Mouse (Mus musculus): ENCODE data around the gene Clca2.
"Not testable (repeated sequence)": the region's sequence is repeated elsewhere in the genome, so short reads cannot be mapped to it uniquely, and the experiment has no call there.

Gene Clca2

GRCm38 (mm10) chr3:145086180-145086579 lies 13.1 kb downstream of the Clca2 start:
- no peak for DNase-seq (ENCODE audit: low spot score in 2 of 2)

- DNase-seq (ENCODE audit: low spot score in 2 of 2): no peak
Observed at GRCm38 (mm10) chr3:145083081-145083480, 16.2 kb downstream of the Clca2 start.

- DNase-seq (ENCODE audit: low spot score in 2 of 2): no peak
Observed at GRCm38 (mm10) chr3:145080904-145081303, 18.3 kb downstream of the Clca2 start.

- no peak for DNase-seq (ENCODE audit: low spot score in 2 of 2)
Observed at GRCm38 (mm10) chr3:145078405-145078804, 20.8 kb downstream of the Clca2 start.

GRCm38 (mm10) chr3:145072339-145072738 lies 26.9 kb downstream of the Clca2 start:
- no peak for DNase-seq (ENCODE audit: low spot score in 2 of 2)

- no peak for DNase-seq (ENCODE audit: low spot score in 2 of 2)
Observed at GRCm38 (mm10) chr3:145068964-145069363, 30.3 kb downstream of the Clca2 start.

- not testable (repeated sequence) for DNase-seq (ENCODE audit: low spot score in 2 of 2)
Observed at GRCm38 (mm10) chr3:145055138-145055537, 44.1 kb downstream of the Clca2 start.

GRCm38 (mm10) chr3:145049820-145050219 lies 49.4 kb downstream of the Clca2 start:
- no peak for DNase-seq (ENCODE audit: low spot score in 2 of 2)

- DNase-seq (ENCODE audit: low spot score in 2 of 2): no peak
Observed at GRCm38 (mm10) chr3:145038813-145039212, 60.4 kb downstream of the Clca2 start.

- DNase-seq (ENCODE audit: low spot score in 2 of 2): no peak
Observed at GRCm38 (mm10) chr3:145032676-145033075, 66.6 kb downstream of the Clca2 start, which contains the start of gene Clca1. Gene Clca1, minus strand, starts transcription at chr3:145032776.

- DNase-seq (ENCODE audit: low spot score in 2 of 2): no peak
Observed at GRCm38 (mm10) chr3:145028036-145028435, 71.2 kb downstream of the Clca2 start.

GRCm38 (mm10) chr3:145026750-145027149 lies 72.5 kb downstream of the Clca2 start:
- DNase-seq (ENCODE audit: low spot score in 2 of 2): peak in 1 of 2 experiments; percentile 11

All from urinary bladder, adult 18-20 months (tissue).